Mouse (Mus musculus) G1E (cell line): Measurements from ENCODE around the gene Grin2b. TPM values are rescaled to one million over a fixed set of nuclear protein-coding genes. Genes with fewer than 3 reads are reported as not detected.

ENCODE experiments used
- ATAC-seq: 2 replicates; pipeline ENCODE4 v1.8.0; 2016; ENCODE audit warnings: mild to moderate bottlenecking; ENCODE audit not compliant: insufficient number of reproducible peaks, poor library complexity, low FRiP score, severe bottlenecking; ENCODE audit errors: extremely low read depth
- DNase-seq: peaks from one replicate; pipeline ENCODE4 v3.0.0; 2012; ENCODE audit warnings: low spot score
- H3K27me3 ChIP-seq: 2 replicates; pipeline ENCODE4 v1.6.1; 2012; ENCODE audit warnings: mild to moderate bottlenecking, low read length, inconsistent platforms; ENCODE audit not compliant: insufficient read depth
- H3K36me3 ChIP-seq: replicated peaks from 2 replicates; pipeline ENCODE3; 2012; ENCODE audit warnings: mild to moderate bottlenecking, inconsistent platforms
- H3K4me1 ChIP-seq: 2 replicates; pipeline ENCODE4 v1.6.1; 2012; ENCODE audit warnings: low read depth, low read length, inconsistent platforms, mixed read lengths; ENCODE audit not compliant: insufficient read depth
- H3K4me3 ChIP-seq: 2 replicates; pipeline ENCODE4 v1.5.1; 2012; ENCODE audit warnings: low read depth, mild to moderate bottlenecking, inconsistent platforms, low read length, moderate library complexity, mixed read lengths
- H3K9me3 ChIP-seq: replicated peaks from 2 replicates; pipeline ENCODE4 v1.6.1; 2012; ENCODE audit warnings: inconsistent platforms
- CTCF ChIP-seq: IDR thresholded peaks from 2 replicates; pipeline ENCODE4 v1.5.1; 2012; ENCODE audit warnings: low read depth, low read length, inconsistent platforms, mixed read lengths
- GATA1 ChIP-seq: IDR thresholded peaks from 2 replicates; pipeline ENCODE4 v1.6.1; 2012; ENCODE audit warnings: borderline replicate concordance, low read length, inconsistent platforms, mixed read lengths
- GATA2 ChIP-seq: IDR thresholded peaks from 2 replicates; pipeline ENCODE4 v1.6.1; 2012; ENCODE audit warnings: low read depth, low read length, inconsistent platforms, borderline replicate concordance
- POLR2AphosphoS5 ChIP-seq: IDR thresholded peaks from 2 replicates; pipeline ENCODE4 v1.6.1; 2012; ENCODE audit warnings: low read depth, low read length, inconsistent platforms; ENCODE audit not compliant: insufficient replicate concordance
- TAL1 ChIP-seq: conservative IDR thresholded peaks from 2 replicates; pipeline ENCODE4 v1.6.1; 2012; ENCODE audit warnings: low read depth, low read length, inconsistent platforms, mixed read lengths
- polyA plus RNA-seq: library from polyadenylated mRNA; stranded (reverse); fragments of >175 nt; gene quantifications from 2 replicates; pipeline ENCODE4 v1.2.3, GENCODE M21; 2012
- total RNA-seq, 2 experiments: library from RNA; stranded (forward) in 1 of 2; stranded (reverse) in 1 of 2; fragments of 200-1000 nt in 1 of 2; fragments of >200 nt in 1 of 2; fragmentation: Nextera tagmentation in 1 of 2; gene quantifications; 2 replicates each; pipeline ENCODE4 v1.2.3; 2014 to 2017

The Grin2b gene
- total and polyA plus RNA-seq, 3 experiments: 0.05 TPM; not detected in 2

DNA sequence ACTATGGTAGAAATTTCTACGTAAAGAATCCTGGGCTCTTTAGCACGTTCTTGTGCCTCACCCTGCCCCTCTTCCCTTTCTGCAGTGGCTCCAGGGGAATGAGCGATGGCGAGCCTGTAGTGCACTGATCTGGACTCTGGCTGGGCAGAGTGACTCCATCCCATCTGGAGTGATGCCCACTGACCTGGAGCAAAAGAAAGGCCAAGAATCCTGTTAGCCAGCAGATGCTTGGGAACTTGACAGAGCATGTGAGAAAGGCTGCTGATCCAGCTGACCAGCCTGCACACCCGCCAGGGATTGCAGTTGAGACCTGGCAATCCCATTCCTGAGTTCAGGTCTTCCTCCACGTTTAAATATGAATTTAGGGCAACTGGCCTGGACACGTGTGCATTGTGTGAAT, 178.6 kb downstream of the Grin2b start:
- no peak for ATAC-seq
- Histone ChIP-seq H3K4me1 (no peaks in the 10 kb centered on the region), H3K36me3 (no peaks in the 10 kb centered on the region), H3K9me3 (peaks cover 46% of the 10 kb centered on the region), H3K4me3 (no peak overlapping the region), H3K27me3 (no peaks in the 10 kb centered on the region)
- no peak for DNase-seq
- TF ChIP-seq GATA1: no peak

DNA sequence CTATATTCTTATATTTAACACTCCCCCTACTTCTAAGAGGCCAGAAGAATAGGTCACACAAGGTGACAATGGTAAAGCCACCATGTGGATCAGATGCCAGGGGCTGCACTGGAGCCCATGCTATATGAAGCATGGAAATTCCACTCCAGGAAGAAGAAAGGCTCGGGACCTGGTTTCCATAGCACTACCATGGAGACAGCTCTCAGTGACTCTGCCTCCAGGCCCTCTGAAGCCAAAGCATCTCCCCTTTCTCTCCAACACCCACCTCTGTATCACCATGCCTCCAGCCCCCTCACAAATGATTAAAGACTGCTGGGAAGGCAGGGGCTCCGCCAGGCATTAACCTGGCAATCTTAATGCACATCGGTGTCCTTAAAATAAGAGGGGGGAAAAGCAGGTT, 179.4 kb downstream of the Grin2b start:
- H3K36me3 ChIP-seq: no peaks in the 10 kb centered on the region
- no peak for ATAC-seq
- TF ChIP-seq TAL1 (no peak), GATA1 (no peak), CTCF (no peak), GATA2 (no peak), POLR2AphosphoS5 (no peak)

DNA sequence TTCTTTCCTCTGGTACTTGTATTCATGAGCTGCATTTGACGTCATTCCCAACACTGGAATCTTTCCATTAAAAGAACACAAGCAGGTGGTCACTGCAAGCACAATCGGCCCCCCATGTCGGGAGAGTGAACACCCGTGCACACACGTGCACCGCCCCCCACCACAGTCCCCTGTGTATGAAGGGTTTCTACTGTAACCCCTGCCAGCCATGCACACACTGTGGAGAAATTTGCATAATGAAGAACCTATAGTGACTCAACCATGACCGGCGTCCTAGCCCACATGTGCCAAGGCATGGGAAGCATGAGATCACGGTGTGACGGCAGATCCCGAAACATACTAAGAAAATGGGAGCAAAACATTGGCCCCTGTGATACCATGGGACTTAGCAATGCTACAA, 179.9 kb downstream of the Grin2b start:
- peaks cover 42% of the 10 kb centered on the region for H3K9me3 ChIP-seq
- DNase-seq: no peak

More for the DNA sequence above, 179.4 kb downstream of the Grin2b start:
- Histone ChIP-seq H3K4me1 (no peaks in the 10 kb centered on the region), H3K27me3 (no peaks in the 10 kb centered on the region), H3K9me3 (peaks cover 43% of the 10 kb centered on the region), H3K4me3 (no peak overlapping the region)
- no peak for DNase-seq

DNA sequence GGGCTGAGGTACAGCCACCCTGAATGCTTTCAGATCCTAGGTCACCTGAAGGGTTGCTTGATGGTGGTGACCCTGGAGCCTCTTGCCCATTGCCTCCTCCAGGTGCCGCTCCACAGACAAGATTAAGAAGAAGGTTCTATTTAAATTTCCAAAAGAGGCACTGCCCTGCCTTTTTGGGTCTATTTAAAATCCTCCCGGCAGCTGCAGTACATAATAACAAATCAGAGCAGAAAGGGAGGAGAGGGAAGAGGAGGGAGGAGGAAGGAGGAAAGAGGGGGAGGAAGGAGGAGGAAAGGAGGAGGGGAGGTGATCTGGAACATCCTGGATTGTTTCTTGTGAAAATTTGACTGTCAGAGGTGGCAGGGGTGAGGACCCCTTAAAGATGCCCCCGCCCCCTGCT, 197.2 kb downstream of the Grin2b start:
- H3K9me3 ChIP-seq: peaks cover 54% of the 10 kb centered on the region
- H3K4me3 ChIP-seq: no peak overlapping the region
- TF ChIP-seq GATA1: no peak
- TF ChIP-seq TAL1: no peak
- no peak for TF ChIP-seq POLR2AphosphoS5
- no peak for TF ChIP-seq CTCF
- no peak for TF ChIP-seq GATA2
- H3K4me1 ChIP-seq: no peaks in the 10 kb centered on the region
- ATAC-seq (no peak), DNase-seq (no peak)
- no peaks in the 10 kb centered on the region for H3K36me3 ChIP-seq
- H3K27me3 ChIP-seq: no peaks in the 10 kb centered on the region

More for the DNA sequence above, 179.9 kb downstream of the Grin2b start:
- no peak overlapping the region for H3K4me3 ChIP-seq
- no peaks in the 10 kb centered on the region for H3K4me1 ChIP-seq
- ATAC-seq: no peak
- no peak for TF ChIP-seq GATA2
- no peak for TF ChIP-seq GATA1
- no peak for TF ChIP-seq TAL1
- TF ChIP-seq CTCF: no peak
- no peak for TF ChIP-seq POLR2AphosphoS5
- H3K36me3 ChIP-seq: no peaks in the 10 kb centered on the region
- H3K27me3 ChIP-seq: no peaks in the 10 kb centered on the region

DNA sequence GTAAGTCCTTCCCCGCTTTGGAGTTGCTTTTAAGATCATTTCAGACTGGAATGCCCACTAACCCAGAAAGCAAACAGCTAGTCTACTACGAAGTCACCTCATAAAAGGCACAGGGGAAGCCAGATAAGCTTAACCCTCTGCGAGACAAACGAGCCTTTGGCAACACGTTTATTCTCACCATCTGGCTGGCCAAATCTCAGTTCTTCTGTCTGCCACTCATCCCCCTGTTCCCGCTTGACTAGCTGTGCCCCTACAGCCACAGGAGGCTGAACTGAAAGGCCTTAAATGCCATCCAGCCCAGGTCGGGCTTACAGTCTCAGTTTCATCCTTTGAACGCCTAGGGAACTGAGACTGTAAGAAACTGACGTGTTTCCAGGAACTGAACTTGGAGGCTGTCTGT, 200.8 kb downstream of the Grin2b start:
- Histone ChIP-seq H3K4me1 (no peaks in the 10 kb centered on the region), H3K9me3 (peaks cover 62% of the 10 kb centered on the region), H3K36me3 (no peaks in the 10 kb centered on the region), H3K27me3 (no peaks in the 10 kb centered on the region), H3K4me3 (no peak overlapping the region)
- DNase-seq (no peak), ATAC-seq (no peak)
- no peak for TF ChIP-seq GATA2
- TF ChIP-seq GATA1: no peak
- TF ChIP-seq CTCF: no peak
- no peak for TF ChIP-seq TAL1
- TF ChIP-seq POLR2AphosphoS5: no peak

DNA sequence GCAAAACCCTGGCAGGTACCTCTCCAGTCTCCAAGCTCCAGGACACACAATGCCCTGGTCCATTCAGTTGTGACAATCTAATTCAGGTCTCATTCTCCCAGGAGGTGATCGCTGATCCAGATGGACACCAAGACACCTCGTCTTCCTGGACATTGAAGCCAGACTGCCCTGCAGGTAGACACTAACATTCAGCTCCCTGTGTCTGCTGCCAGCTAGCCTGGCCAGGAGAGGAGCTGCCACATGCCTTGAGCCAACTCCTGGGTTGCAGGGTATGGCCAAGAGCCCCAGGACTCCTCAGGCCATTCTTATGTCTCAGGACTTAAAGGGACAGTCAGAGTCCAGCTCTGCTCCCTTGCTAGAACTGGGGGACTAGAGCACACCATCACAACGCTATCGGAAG, 201.8 kb downstream of the Grin2b start:
- no peaks in the 10 kb centered on the region for H3K4me1 ChIP-seq
- no peaks in the 10 kb centered on the region for H3K27me3 ChIP-seq
- DNase-seq (no peak), ATAC-seq (no peak)
- no peak overlapping the region for H3K4me3 ChIP-seq
- TF ChIP-seq GATA2 (no peak), TAL1 (no peak), POLR2AphosphoS5 (no peak), GATA1 (no peak), CTCF (no peak)
- peaks cover 63% of the 10 kb centered on the region for H3K9me3 ChIP-seq
- H3K36me3 ChIP-seq: no peaks in the 10 kb centered on the region

DNA sequence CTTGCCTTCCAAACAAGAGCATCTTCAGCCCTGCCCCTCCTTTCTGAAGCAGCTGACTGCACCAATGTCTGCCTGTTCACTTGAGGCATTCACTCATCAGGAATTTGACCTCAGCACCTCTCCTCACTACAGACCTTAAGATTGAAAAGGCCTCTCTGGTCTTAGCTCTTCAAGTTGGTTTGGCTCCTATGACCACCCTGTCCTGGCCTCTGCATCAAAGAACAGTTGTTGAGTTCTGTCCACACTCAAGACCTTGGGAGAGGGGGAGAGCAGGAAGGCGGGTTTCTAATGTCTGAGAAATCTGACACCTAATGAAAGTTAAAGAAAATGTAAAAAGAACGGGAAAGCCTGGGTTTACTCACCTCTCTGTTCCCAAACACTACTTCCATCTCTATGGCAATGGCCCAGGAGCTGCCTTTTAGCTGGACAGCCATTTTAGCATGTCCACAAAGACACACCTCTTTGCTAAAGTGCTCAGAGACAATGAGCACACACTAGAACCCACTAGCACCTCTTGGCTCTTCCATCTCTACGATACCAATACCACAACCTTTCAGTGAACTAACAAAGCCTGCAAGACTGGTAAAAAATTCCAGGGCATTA, 202.5 kb downstream of the Grin2b start:
- TF ChIP-seq CTCF (no peak), TAL1 (no peak), GATA2 (no peak), GATA1 (no peak)

More for the DNA sequence above, 202.5 kb downstream of the Grin2b start:
- Histone ChIP-seq H3K36me3 (no peaks in the 10 kb centered on the region), H3K9me3 (peaks cover 61% of the 10 kb centered on the region), H3K27me3 (no peaks in the 10 kb centered on the region), H3K4me3 (no peak overlapping the region), H3K4me1 (no peaks in the 10 kb centered on the region)
- DNase-seq (no peak), ATAC-seq (no peak)
